Mouse (Mus musculus): ENCODE data around the gene Capn12.
"Not testable (repeated sequence)": the region's sequence is repeated elsewhere in the genome, so short reads cannot be mapped to it uniquely, and the experiment has no call there.

Capn12 gene

GRCm38 (mm10) chr7:28877856-28878255, 3.4 kb upstream of the Capn12 start:
- DNase-seq (ENCODE audit: low read depth, low spot score) = peak; percentile 27

GRCm38 (mm10) chr7:28879606-28880005, 1.6 kb upstream of the Capn12 start:
- peak; percentile 90 for DNase-seq (ENCODE audit: low read depth, low spot score)

DNA sequence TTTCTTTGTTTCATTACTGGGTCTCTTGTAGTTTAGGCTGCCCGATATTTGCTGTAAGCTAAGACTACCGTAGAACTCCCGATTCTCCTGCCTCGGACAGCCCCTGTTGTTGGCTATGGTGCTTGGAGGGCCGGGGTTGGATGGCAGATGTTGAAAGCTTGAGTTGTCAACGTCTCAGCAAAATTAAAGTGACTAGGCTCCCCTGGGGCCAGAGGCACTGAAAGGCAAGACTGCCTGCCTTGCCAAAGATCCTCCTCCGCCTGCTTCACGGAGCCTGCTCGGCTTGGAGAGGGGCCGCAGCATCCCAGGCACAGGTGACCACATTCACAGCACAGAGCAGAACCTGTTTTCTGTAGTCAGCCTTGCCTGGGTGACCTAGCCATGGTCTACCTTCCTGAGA, 668 bp upstream of the Capn12 start:
- peak; percentile 30 for DNase-seq (ENCODE audit: low read depth, low spot score)

DNA sequence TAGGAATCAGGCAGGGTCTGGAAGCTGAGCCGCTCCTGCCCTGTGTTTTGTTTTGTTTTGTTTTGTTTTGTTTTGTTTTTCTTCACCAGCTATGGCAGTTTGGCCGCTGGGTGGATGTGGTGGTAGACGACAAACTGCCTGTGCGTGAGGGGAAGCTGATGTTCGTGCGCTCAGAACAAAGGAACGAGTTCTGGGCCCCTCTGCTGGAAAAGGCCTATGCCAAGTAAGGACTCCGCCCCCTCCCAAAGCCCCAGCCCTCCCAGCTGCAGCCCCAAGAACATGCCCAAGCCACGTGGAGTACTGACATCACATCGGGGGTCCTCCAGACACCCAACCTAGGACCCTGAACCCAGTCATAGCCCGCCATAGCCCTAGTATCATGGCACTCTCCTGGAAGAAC, 1.8 kb downstream of the Capn12 start:
- DNase-seq (ENCODE audit: low read depth, low spot score) = no peak

- DNase-seq (ENCODE audit: low read depth, low spot score) = not testable (repeated sequence)
These were observed 2.5 kb downstream of the Capn12 start for GRCm38 (mm10) chr7:28883704-28884103.

- DNase-seq (ENCODE audit: low read depth, low spot score) = no peak
These were observed 5.3 kb downstream of the Capn12 start for GRCm38 (mm10) chr7:28886486-28886885.

DNA sequence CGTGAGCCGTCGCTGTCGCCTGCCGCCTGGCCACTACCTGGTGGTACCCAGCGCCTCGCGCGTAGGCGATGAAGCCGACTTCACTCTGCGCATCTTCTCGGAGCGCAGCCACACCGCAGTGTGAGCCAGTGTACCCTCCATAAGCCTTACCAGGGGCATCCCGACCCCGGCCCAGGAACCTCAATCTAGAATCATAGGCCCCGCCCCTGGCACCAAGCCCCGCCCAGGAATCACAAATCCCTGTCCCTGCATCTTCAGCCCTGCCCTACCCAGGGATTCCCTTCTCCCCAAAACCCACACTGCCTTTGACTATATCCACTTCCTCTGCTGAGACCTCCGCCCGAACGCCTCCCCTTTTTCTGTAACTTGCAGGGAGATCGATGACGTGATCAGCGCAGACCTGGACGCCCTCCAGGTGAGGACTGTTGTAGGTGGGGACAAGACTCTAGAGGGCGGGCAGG, 7.5 kb downstream of the Capn12 start:
- no peak for DNase-seq (ENCODE audit: low read depth, low spot score)

- no peak for DNase-seq (ENCODE audit: low read depth, low spot score)
These were observed 11.4 kb downstream of the Capn12 start for GRCm38 (mm10) chr7:28892601-28893000.

DNA sequence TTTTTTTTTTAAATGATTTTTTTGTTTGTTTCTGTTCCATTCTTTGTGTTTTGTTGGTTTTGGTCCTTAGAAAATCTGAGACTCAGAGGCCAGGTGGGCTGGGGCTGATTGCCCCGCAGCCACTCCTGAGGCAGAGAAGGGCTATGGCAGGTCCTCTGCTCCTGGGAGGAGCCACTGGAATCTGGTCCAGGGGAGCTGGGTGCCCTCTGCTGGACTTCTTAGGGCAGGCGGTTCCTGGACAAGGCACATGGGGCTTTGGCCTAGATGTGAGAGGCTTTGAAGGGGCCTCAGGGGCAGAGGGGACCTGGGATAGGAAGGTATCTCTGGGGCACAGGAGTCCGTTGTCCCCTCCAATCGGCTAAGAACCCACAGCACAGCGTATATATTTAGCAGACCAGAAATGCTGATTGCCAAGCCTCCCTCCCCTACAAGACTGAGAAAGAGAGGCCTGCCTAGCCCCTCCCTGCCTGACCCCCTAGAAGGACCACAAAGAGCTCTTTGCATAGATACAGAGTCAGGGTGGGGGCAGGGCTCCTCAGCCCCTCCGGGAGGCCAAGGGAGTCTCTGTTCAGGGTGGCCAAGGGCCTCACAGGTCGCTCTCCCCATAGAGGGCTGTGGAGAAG, 12.5 kb downstream of the Capn12 start:
- peak; percentile 37 for DNase-seq (ENCODE audit: low read depth, low spot score)

DNA sequence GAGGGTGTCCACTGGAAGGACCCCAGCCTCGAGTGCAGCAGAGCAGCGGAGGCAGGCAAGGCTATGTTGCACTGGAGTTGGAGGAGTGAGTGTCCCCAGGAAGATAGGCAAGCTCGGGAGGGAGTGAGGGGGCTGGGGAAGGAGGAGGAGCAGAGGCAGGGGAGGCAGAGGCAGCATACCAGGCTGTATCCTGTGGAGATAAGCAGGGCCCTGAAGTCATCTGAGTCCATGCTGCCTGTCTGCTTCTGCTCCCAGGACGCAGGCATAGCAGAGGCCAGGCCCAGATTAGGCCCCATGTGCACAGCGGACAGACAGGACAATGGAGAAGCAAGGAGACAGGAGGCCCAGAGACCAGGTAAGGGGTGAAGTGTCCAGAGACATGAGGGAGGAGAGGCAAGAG, 13.7 kb downstream of the Capn12 start:
- no peak for DNase-seq (ENCODE audit: low read depth, low spot score)

- DNase-seq (ENCODE audit: low read depth, low spot score) = no peak
These were observed 16.4 kb downstream of the Capn12 start for GRCm38 (mm10) chr7:28897661-28898060.

DNA sequence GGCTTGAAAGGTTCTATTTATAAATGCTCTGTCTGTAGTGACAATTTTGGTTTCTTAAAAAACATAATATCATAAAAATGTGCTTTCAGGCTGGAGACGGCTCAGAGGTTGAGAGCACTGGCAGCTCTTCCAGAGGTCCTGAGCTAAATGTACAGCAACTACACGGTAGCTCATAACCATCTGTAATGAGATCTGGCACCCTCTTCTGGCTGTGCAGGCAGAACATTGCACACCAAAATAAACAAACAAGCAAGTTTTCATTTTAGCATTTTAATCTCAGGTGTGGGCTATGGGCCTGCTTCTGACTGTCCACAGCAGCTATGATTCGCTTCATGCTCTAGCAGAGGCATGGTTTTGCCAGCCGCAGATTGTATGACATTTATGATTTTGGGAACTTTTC, 18.8 kb downstream of the Capn12 start:
- DNase-seq (ENCODE audit: low read depth, low spot score) = peak; percentile 26

GRCm38 (mm10) chr7:28901311-28902125, 20.3 kb downstream of the Capn12 start:
- DNase-seq (ENCODE audit: low read depth, low spot score) = no peak

DNA sequence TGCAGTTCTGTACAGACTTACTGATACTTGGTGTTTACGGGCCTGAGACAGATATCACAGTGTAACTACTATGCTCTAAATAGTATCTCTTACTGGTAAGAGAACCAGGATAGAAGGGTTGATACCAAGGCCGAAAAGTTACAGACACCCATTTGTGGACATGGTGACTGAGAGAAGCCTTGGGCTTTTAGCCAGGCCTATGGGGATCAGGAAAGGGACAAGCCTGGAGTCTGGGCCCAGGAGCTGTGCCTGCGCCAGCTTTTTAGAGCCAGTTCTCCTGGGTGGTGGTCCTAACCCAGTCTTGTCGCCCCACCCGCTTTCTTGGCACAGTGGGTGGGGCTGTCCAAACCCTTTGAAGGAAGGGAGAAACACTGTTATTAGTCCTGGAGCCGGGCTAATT, 21.0 kb downstream of the Capn12 start:
- DNase-seq (ENCODE audit: low read depth, low spot score) = no peak

- no peak for DNase-seq (ENCODE audit: low read depth, low spot score)
These were observed 21.6 kb downstream of the Capn12 start for GRCm38 (mm10) chr7:28902809-28903208.

- no peak for DNase-seq (ENCODE audit: low read depth, low spot score)
These were observed 22.6 kb downstream of the Capn12 start for GRCm38 (mm10) chr7:28903778-28904177.

GRCm38 (mm10) chr7:28907195-28907594, 26.0 kb downstream of the Capn12 start:
- DNase-seq (ENCODE audit: low read depth, low spot score) = no peak

DNA sequence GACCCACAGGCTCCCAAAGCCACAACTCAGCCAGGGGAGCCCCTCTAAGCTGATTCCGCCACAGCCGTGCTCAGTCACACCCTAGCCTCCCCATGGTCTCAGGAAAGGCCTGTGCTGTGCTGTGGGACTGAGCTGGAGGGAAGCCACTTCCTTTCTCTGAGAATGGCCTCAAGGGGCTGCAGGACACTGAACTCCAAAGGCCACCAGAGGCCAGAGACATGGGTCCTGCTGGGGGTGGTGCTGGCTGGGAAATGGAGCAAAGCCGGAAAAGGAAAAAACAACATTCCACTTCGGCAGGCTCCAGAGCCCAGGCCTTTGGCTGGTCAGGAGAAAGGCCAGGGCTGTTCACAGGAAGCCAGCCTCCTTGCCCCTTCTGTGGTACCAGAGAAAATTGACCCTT, 30.4 kb downstream of the Capn12 start:
- no peak for DNase-seq (ENCODE audit: low read depth, low spot score)

DNA sequence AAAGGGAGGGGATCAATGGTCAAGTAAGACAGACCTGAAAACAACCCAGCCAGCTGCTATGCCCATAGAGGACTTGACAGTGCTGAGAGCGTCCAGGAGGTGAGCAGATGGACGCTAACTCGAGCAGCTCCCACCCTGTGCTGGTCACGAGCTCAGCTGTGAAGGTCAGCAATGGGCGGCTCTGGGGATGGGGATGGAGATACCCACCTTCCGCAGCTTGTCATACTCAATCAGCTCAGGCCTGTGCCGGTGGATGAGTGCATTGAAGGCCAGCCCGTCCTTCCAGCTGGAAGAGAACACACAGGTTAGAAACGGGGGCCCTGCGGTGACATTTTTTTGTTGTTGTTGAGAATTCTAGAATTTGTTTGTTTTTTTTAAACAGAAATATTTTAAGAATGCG, 31.9 kb downstream of the Capn12 start:
- no peak for DNase-seq (ENCODE audit: low read depth, low spot score)

- peak; percentile 54 for DNase-seq (ENCODE audit: low read depth, low spot score)
These were observed 35.3 kb downstream of the Capn12 start for GRCm38 (mm10) chr7:28916491-28916890.

- no peak for DNase-seq (ENCODE audit: low read depth, low spot score)
These were observed 36.5 kb downstream of the Capn12 start for GRCm38 (mm10) chr7:28917503-28918426.

DNA sequence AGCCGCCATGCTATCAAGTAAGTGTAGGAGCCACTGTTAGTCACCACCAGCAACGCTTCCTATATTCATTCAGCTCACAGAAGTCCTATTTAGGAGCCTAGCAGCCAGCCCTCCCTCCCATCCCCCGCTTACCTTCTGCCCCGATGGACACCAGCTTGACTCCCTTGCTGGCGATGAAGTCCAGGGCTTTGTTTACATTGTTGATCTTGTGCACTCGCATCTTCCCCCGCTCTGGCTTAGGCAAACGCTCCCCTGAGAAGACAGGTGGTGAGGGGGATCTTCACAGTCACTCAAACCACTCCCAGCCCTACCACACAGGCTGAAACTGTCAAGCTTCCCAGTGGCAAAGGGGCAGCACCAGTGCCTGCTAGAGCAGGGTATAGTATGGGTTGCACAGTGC, 37.3 kb downstream of the Capn12 start:
- no peak for DNase-seq (ENCODE audit: low read depth, low spot score)
